Mouse (Mus musculus): Measurements from ENCODE around the gene Sergef. TPM values are rescaled to one million over a fixed set of nuclear protein-coding genes. Genes with fewer than 3 reads are reported as not detected.
A peak's percentile ranks its signal among the peaks of the same experiment; 100 is the strongest.

Gene Sergef
- polyA plus RNA-seq, 1 experiment from 2014 or later = 44.1 TPM

- no peak overlapping the region for H3K9ac ChIP-seq
Measured at GRCm38 (mm10) chr7:46447473-46448165, 192.0 kb downstream of the Sergef start.

DNA sequence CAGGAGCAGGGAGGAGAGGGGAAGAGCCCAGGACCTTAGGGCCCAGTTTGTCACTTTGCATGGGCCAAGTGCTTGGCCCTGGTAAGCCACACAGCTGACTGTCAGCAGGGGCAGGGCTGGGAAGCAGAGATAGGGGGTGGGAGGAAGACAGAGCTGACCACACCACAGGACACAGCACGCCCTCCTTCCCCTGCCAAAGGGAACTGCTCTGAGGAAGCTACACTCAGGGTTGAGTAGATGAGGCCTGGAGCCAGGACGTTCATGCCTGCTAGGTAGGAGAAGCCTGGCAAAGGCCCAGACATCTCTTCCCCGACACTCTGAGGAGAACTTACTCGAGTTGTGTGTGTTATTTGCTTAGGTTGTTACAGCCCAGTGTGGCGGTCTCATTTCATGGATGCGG is 193.7 kb downstream of the Sergef start:
- Histone ChIP-seq H3K27me3 (ENCODE audit: control insufficient read depth, insufficient read depth, low read length) (no peaks in the 10 kb centered on the region), H3K9ac (no peak overlapping the region), H3K36me3 (replicated peaks; ENCODE audit: control insufficient read depth, insufficient read depth) (no peaks in the 10 kb centered on the region; the same call in 1 of the 2 replicates), H3K4me2 (replicated peaks) (no peak overlapping the region), H3K27ac (no peak overlapping the region), H3K9me3 (ENCODE audit: control insufficient read depth, low read length) (no peaks in the 10 kb centered on the region), H3K4me1 (replicated peaks; ENCODE audit: control insufficient read depth, insufficient read depth, low read length) (peaks cover 11% of the 10 kb centered on the region), H3K4me3 (replicated peaks; ENCODE audit: low read length) (no peak overlapping the region)
- DNase-seq (ENCODE audit: low spot score) = no peak
- WGBS = 80% methylated on average over 6 of the region's 6 CpGs
- no peak for ATAC-seq (ENCODE audit: low FRiP score)

More at GRCm38 (mm10) chr7:46447473-46448165, 192.0 kb downstream of the Sergef start:
- Histone ChIP-seq H3K4me3 (replicated peaks; ENCODE audit: low read length) (no peak overlapping the region), H3K27ac (peak overlapping the region; percentile 63), H3K4me1 (replicated peaks; ENCODE audit: control insufficient read depth, insufficient read depth, low read length) (peaks cover 11% of the 10 kb centered on the region), H3K27me3 (ENCODE audit: control insufficient read depth, insufficient read depth, low read length) (no peaks in the 10 kb centered on the region), H3K36me3 (replicated peaks; ENCODE audit: control insufficient read depth, insufficient read depth) (no peaks in the 10 kb centered on the region), H3K4me2 (replicated peaks) (no peak overlapping the region), H3K9me3 (ENCODE audit: control insufficient read depth, low read length) (no peaks in the 10 kb centered on the region)
- ATAC-seq (ENCODE audit: low FRiP score) (no peak), DNase-seq (ENCODE audit: low spot score) (no peak)
- WGBS = 49% methylated on average over 9 of the region's 9 CpGs

DNA sequence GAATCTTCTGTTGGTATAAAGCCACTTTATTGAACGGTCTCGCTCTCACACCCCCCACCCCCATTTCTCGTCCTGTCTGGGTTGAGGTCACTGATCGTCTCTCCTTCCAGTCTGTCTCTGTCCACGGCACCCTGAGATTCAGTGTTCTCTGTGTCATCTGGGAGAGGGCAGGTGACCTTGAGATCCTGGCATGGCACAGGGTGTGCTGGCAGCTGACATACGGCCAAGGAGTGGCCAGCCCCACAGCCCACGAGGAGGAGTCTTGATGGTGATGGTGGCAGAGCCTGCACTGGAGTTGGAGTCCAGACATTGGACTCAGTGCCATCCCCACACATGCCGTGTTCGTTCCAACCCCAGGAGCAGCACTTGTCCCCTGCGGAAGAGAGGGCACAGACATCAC is 196.4 kb downstream of the Sergef start:
- H3K4me1 ChIP-seq (replicated peaks; ENCODE audit: control insufficient read depth, insufficient read depth, low read length) = peaks cover 4% of the 10 kb centered on the region
- no peaks in the 10 kb centered on the region for H3K9me3 ChIP-seq (ENCODE audit: control insufficient read depth, low read length)
- no peaks in the 10 kb centered on the region for H3K27me3 ChIP-seq (ENCODE audit: control insufficient read depth, insufficient read depth, low read length)
- ATAC-seq (ENCODE audit: low FRiP score) (no peak), DNase-seq (ENCODE audit: low spot score) (no peak)
- 87% methylated on average over 10 of the region's 10 CpGs for WGBS
- H3K4me2 ChIP-seq (replicated peaks) = no peak overlapping the region
- H3K4me3 ChIP-seq (replicated peaks; ENCODE audit: low read length) = no peak overlapping the region
- no peak overlapping the region for H3K27ac ChIP-seq
- no peak overlapping the region for H3K9ac ChIP-seq
- no peaks in the 10 kb centered on the region; the same call in 1 of the 2 replicates for H3K36me3 ChIP-seq (replicated peaks; ENCODE audit: control insufficient read depth, insufficient read depth)

- WGBS = 59% methylated on average over 9 of the region's 9 CpGs
- Histone ChIP-seq H3K4me3 (replicated peaks; ENCODE audit: low read length) (no peak overlapping the region), H3K4me2 (replicated peaks) (no peak overlapping the region), H3K27me3 (ENCODE audit: control insufficient read depth, insufficient read depth, low read length) (no peaks in the 10 kb centered on the region), H3K9me3 (ENCODE audit: control insufficient read depth, low read length) (no peaks in the 10 kb centered on the region), H3K4me1 (replicated peaks; ENCODE audit: control insufficient read depth, insufficient read depth, low read length) (peaks cover 2% of the 10 kb centered on the region; the same call in 1 of the 2 replicates), H3K36me3 (replicated peaks; ENCODE audit: control insufficient read depth, insufficient read depth) (peaks cover 5% of the 10 kb centered on the region; the same call in 1 of the 2 replicates), H3K27ac (no peak overlapping the region), H3K9ac (no peak overlapping the region)
- no peak for DNase-seq (ENCODE audit: low spot score)
- no peak for ATAC-seq (ENCODE audit: low FRiP score)
Measured at GRCm38 (mm10) chr7:46438537-46439141, 201.0 kb downstream of the Sergef start.

DNA sequence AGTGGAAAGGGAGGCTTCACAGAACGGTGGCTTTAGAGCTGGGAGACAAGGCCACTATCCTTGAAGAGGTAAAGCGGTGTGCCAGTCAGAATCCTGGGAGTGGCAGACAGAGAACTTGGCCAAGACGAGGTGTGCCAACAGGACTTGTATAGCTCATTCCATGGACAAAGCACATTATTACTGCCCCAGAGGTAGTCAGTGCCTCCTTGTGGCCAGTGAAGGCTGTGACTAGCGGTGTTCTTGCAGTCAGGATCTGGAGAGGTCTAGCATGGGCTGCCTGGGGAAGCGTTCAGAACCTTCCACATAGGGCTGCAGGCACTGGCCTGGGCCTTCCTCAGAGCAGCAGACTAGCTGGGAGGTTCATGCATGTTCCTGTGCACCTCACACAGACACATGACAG is 203.8 kb downstream of the Sergef start:
- no peaks in the 10 kb centered on the region for H3K9me3 ChIP-seq (ENCODE audit: control insufficient read depth, low read length)
- 97% methylated on average over 5 of the region's 5 CpGs for WGBS

DNA sequence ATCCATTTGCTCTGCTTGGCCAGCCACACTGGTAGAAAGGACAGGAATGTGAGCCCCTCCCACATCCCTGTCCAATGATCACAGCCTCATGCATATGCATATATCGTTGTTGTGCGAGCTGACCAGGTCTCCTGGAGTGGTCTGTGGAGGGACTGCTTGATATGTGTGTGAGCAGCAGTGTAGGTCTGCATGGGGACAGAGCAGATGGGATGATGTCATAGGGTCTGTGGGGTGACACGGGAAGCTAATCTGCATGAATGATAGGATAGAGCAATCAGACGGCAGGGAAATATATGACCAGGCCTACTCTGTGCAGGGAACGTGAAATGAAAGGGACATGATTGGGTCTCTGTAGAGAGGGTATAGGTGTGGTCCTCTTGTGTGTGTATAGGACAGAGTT is 205.7 kb downstream of the Sergef start:
- DNase-seq (ENCODE audit: low spot score) (no peak), ATAC-seq (ENCODE audit: low FRiP score) (peak; percentile 53)
- Histone ChIP-seq H3K4me2 (replicated peaks) (no peak overlapping the region), H3K4me3 (replicated peaks; ENCODE audit: low read length) (no peak overlapping the region), H3K9me3 (ENCODE audit: control insufficient read depth, low read length) (no peaks in the 10 kb centered on the region), H3K27ac (no peak overlapping the region), H3K27me3 (ENCODE audit: control insufficient read depth, insufficient read depth, low read length) (no peaks in the 10 kb centered on the region), H3K4me1 (replicated peaks; ENCODE audit: control insufficient read depth, insufficient read depth, low read length) (peaks cover 5% of the 10 kb centered on the region; the same call in 1 of the 2 replicates), H3K36me3 (replicated peaks; ENCODE audit: control insufficient read depth, insufficient read depth) (0 out of 2 replicates have a peak, but pooled peaks cover 5% of the 10 kb centered on the region), H3K9ac (no peak overlapping the region)
- 28% methylated on average over 5 of the region's 5 CpGs for WGBS

More for the DNA sequence above, 203.8 kb downstream of the Sergef start:
- Histone ChIP-seq H3K36me3 (replicated peaks; ENCODE audit: control insufficient read depth, insufficient read depth) (0 out of 2 replicates have a peak, but pooled peaks cover 5% of the 10 kb centered on the region), H3K4me1 (replicated peaks; ENCODE audit: control insufficient read depth, insufficient read depth, low read length) (peaks cover 5% of the 10 kb centered on the region; the same call in 1 of the 2 replicates), H3K9ac (no peak overlapping the region), H3K4me2 (replicated peaks) (no peak overlapping the region), H3K4me3 (replicated peaks; ENCODE audit: low read length) (no peak overlapping the region), H3K27ac (no peak overlapping the region), H3K27me3 (ENCODE audit: control insufficient read depth, insufficient read depth, low read length) (no peaks in the 10 kb centered on the region)
- DNase-seq (ENCODE audit: low spot score) (no peak), ATAC-seq (ENCODE audit: low FRiP score) (no peak)

DNA sequence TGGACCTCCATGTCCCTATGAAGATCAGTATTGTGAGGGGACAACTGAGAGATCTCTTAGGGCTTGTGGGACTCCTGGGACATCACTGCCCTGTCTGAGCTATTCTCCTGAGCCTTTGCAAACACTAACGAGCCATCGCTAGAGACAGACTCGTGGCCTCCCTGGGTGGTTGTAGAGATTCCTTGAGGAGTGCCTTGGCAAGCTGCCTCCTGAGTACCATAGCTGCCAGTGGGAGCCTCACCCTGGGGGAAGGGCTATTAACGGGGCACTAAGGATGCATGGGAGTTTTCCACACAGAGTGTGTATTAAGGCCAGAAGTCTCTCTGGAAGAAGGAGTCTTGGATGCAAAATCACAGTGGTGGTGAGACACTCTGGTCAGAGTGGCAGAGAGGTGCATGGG is 214.6 kb downstream of the Sergef start:
- no peak overlapping the region for H3K4me2 ChIP-seq (replicated peaks)
- WGBS = 51% methylated on average over 4 of the region's 4 CpGs
- no peaks in the 10 kb centered on the region for H3K27me3 ChIP-seq (ENCODE audit: control insufficient read depth, insufficient read depth, low read length)
- ATAC-seq (ENCODE audit: low FRiP score) (no peak), DNase-seq (ENCODE audit: low spot score) (no peak)
- H3K9ac ChIP-seq = no peak overlapping the region
- no peaks in the 10 kb centered on the region for H3K9me3 ChIP-seq (ENCODE audit: control insufficient read depth, low read length)
- H3K4me3 ChIP-seq (replicated peaks; ENCODE audit: low read length) = no peak overlapping the region
- H3K4me1 ChIP-seq (replicated peaks; ENCODE audit: control insufficient read depth, insufficient read depth, low read length) = peaks cover 31% of the 10 kb centered on the region
- peaks cover 9% of the 10 kb centered on the region; the same call in 1 of the 2 replicates for H3K36me3 ChIP-seq (replicated peaks; ENCODE audit: control insufficient read depth, insufficient read depth)
- H3K27ac ChIP-seq = no peak overlapping the region

DNA sequence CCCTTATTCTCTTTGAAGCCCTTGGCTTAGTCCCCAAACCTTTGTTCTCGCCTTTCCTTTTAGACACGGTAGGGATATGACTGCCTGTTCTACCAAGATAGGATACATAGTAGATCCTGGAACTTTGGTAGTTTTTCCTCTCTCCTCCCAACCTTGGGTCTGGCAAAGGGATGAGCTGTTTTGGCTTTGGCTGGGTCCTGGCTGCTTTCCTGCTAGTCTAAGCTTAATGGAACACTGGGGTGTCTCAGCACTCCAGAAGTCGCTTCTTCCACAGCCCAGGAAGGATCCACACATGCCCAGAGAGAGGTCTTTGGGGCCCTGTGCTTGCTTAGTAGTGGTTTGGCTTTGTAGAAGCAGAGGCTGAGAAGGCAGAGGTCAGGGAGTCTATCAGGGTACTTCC is 215.7 kb downstream of the Sergef start:
- no peak overlapping the region for H3K4me3 ChIP-seq (replicated peaks; ENCODE audit: low read length)
- peaks cover 9% of the 10 kb centered on the region; the same call in 1 of the 2 replicates for H3K36me3 ChIP-seq (replicated peaks; ENCODE audit: control insufficient read depth, insufficient read depth)
- DNase-seq (ENCODE audit: low spot score) = no peak
- no peak overlapping the region for H3K9ac ChIP-seq
- no peak for ATAC-seq (ENCODE audit: low FRiP score)
- no peak overlapping the region for H3K27ac ChIP-seq
- peaks cover 31% of the 10 kb centered on the region for H3K4me1 ChIP-seq (replicated peaks; ENCODE audit: control insufficient read depth, insufficient read depth, low read length)
- H3K4me2 ChIP-seq (replicated peaks) = no peak overlapping the region
- no peaks in the 10 kb centered on the region for H3K27me3 ChIP-seq (ENCODE audit: control insufficient read depth, insufficient read depth, low read length)
- WGBS = 64% methylated on average over 3 of the region's 3 CpGs
- H3K9me3 ChIP-seq (ENCODE audit: control insufficient read depth, low read length) = no peaks in the 10 kb centered on the region

GRCm38 (mm10) chr7:46422764-46423412 is 216.7 kb downstream of the Sergef start:
- Histone ChIP-seq H3K4me1 (replicated peaks; ENCODE audit: control insufficient read depth, insufficient read depth, low read length) (peaks cover 31% of the 10 kb centered on the region), H3K27me3 (ENCODE audit: control insufficient read depth, insufficient read depth, low read length) (no peaks in the 10 kb centered on the region), H3K27ac (peak overlapping the region; percentile 66), H3K4me2 (replicated peaks) (peak overlapping the region; percentile 31), H3K4me3 (replicated peaks; ENCODE audit: low read length) (no peak overlapping the region), H3K9ac (no peak overlapping the region), H3K36me3 (replicated peaks; ENCODE audit: control insufficient read depth, insufficient read depth) (peaks cover 5% of the 10 kb centered on the region; the same call in 1 of the 2 replicates), H3K9me3 (ENCODE audit: control insufficient read depth, low read length) (no peaks in the 10 kb centered on the region)
- ATAC-seq (ENCODE audit: low FRiP score) = peak; percentile 57
- WGBS = 60% methylated on average over 18 of the region's 18 CpGs
- DNase-seq (ENCODE audit: low spot score) = peak; percentile 33
